Mouse (Mus musculus): ENCODE data around the gene Cfap69.

- TF ChIP-seq CTCF (IDR thresholded peaks at IDR 0.05; ENCODE audit: low read depth): no peak
- no peak for TF ChIP-seq EP300 (IDR thresholded peaks at IDR 0.05; ENCODE audit: low read depth)
These were observed 15.4 kb upstream of the Cfap69 start for GRCm38 (mm10) chr5:5679459-5679858.
